Mouse (Mus musculus) limb, embryonic 14.5 days (tissue): Measurements from ENCODE around the gene Tmem185b. TPM values are rescaled to one million over a fixed set of nuclear protein-coding genes. Genes with fewer than 3 reads are reported as not detected.

Experiments
- ATAC-seq: fragments of 200-750 bp; cut with Nextera tagmentation; 2 replicates; pipeline ENCODE4 v1.8.0; 2017; ENCODE audit warnings: low read depth, moderate number of reproducible peaks, moderate TSS enrichment; ENCODE audit not compliant: low FRiP score
- DNase-seq: peaks from one replicate; pipeline ENCODE4 v3.0.0-alpha.2; 2015; ENCODE audit warnings: low spot score
- H3K27ac ChIP-seq: fragments of 300-500 bp; sonication (generic); replicated peaks from 2 replicates; pipeline ENCODE4 v1.5.1; 2014; ENCODE audit warnings: low read depth, mild to moderate bottlenecking, low read length, moderate library complexity, mixed read lengths
- H3K27me3 ChIP-seq: fragments of 300-500 bp; sonication (generic); 2 replicates; pipeline ENCODE4 v1.6.1; 2014; ENCODE audit warnings: low read length, mixed read lengths; ENCODE audit not compliant: control insufficient read depth, insufficient read depth
- H3K36me3 ChIP-seq: fragments of 300-500 bp; sonication (generic); 2 replicates; pipeline ENCODE4 v1.6.1; 2014; ENCODE audit warnings: mild to moderate bottlenecking, low read length, moderate library complexity, mixed read lengths; ENCODE audit not compliant: control insufficient read depth, insufficient read depth
- H3K4me1 ChIP-seq: fragments of 300-500 bp; sonication (generic); 2 replicates; pipeline ENCODE4 v1.6.1; 2014; ENCODE audit warnings: antibody characterized with exemption, low read length, mixed read lengths; ENCODE audit not compliant: control insufficient read depth, insufficient read depth
- H3K4me2 ChIP-seq: fragments of 300-500 bp; sonication (generic); replicated peaks from 2 replicates; pipeline ENCODE4 v1.6.1; 2014; ENCODE audit warnings: low read depth, mild to moderate bottlenecking, low read length, moderate library complexity; ENCODE audit not compliant: severe bottlenecking
- H3K4me3 ChIP-seq: fragments of 300-500 bp; sonication (generic); replicated peaks from 2 replicates; pipeline ENCODE4 v1.5.1; 2014; ENCODE audit warnings: low read length
- H3K9ac ChIP-seq: fragments of 300-500 bp; sonication (generic); 2 replicates; pipeline ENCODE4 v1.6.1; 2014; ENCODE audit warnings: mild to moderate bottlenecking, low read depth, low read length, moderate library complexity; ENCODE audit not compliant: severe bottlenecking
- H3K9me3 ChIP-seq: fragments of 300-500 bp; sonication (generic); 2 replicates; pipeline ENCODE4 v1.6.1; 2016; ENCODE audit warnings: low read length; ENCODE audit not compliant: control insufficient read depth
- POLR2A ChIP-seq: fragments of 200-500 bp; IDR thresholded peaks from 2 replicates; pipeline ENCODE4 v1.8.0; 2012; ENCODE audit warnings: inconsistent platforms, mild to moderate bottlenecking, moderate library complexity, borderline replicate concordance; ENCODE audit not compliant: insufficient read depth, insufficient read length; ENCODE audit errors: extremely low read depth
- WGBS: fragments of 180-500 bp; shearing (Covaris S2); extraction: QIAGEN DNeasy Blood & Tissue Kit; methylation state at CpG from one replicate; pipeline ENCODE4 v1.1.7; 2014; 5-methylcytosine and 5-hydroxymethylcytosine counted together
- polyA plus RNA-seq, 2 experiments: library from polyadenylated mRNA; depleted of rRNA in 1 of 2; stranded (reverse) in 1 of 2; unstranded in 1 of 2; fragments of >200 nt; fragmentation: Nextera tagmentation in 1 of 2; extraction: Ambion mirVana in 1 of 2; gene quantifications; 2 replicates each; pipeline versions ENCODE4 v1.2.1 to v1.2.3; 2012 to 2014

Tmem185b gene
- polyA plus RNA-seq, 2 experiments, result 23.0 to 24.3 TPM

DNA sequence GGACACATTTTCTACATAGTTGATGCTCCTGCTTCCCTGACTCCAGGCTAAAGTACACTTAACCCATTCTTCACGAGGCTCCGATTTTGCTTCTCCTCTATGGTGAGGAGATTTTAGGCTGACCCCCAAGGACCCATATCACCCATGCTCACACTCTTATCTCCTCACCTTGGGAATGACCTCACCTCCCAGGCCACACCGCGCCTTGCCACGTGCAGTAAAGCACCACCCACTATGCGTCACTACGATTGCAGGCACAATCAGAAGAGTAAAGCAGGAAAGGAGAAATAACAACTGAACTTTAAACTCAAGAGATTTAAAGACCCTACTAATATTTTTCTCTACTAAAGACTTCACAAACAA lies 23.3 kb downstream of the Tmem185b start:
- 90% methylated on average over 7 of the region's 7 CpGs for WGBS
- no peaks in the 10 kb centered on the region for H3K27me3 ChIP-seq
- no peak for TF ChIP-seq POLR2A

DNA sequence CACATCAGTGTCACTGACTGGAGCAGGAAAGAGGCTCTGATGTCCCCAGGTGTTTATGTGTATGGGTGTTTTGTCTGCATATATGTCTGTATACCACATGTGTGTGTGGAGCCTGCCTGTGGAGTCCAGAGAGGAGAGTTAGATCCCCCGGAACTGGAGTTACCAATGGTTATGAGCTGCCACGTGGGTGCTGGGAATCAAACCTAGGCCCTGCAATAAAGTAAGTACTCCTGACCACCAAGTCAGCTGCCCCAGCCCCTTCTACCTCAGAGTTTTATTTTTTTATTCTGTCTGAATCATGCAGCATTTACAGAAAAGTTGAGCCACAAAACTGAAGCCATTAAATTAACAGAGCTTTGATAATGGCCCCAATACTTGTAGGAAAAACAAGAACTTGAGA lies 24.1 kb downstream of the Tmem185b start:
- Histone ChIP-seq H3K4me2 (no peak overlapping the region), H3K27me3 (no peaks in the 10 kb centered on the region), H3K9me3 (no peaks in the 10 kb centered on the region), H3K27ac (no peak overlapping the region), H3K9ac (no peak overlapping the region), H3K36me3 (no peaks in the 10 kb centered on the region), H3K4me3 (no peak overlapping the region), H3K4me1 (no peaks in the 10 kb centered on the region)
- DNase-seq (no peak), ATAC-seq (no peak)
- TF ChIP-seq POLR2A, result no peak
- 82% methylated on average over 2 of the region's 2 CpGs for WGBS

More for the DNA sequence above, 23.3 kb downstream of the Tmem185b start:
- ATAC-seq (no peak), DNase-seq (no peak)
- Histone ChIP-seq H3K4me3 (no peak overlapping the region), H3K9ac (no peak overlapping the region), H3K27ac (no peak overlapping the region), H3K4me1 (no peaks in the 10 kb centered on the region), H3K36me3 (no peaks in the 10 kb centered on the region), H3K9me3 (no peaks in the 10 kb centered on the region), H3K4me2 (no peak overlapping the region)

- WGBS, result 95% methylated on average over 1 of the region's 1 CpGs
- H3K4me3 ChIP-seq, result no peak overlapping the region
- H3K9me3 ChIP-seq, result no peaks in the 10 kb centered on the region
- DNase-seq (no peak), ATAC-seq (no peak)
- H3K4me2 ChIP-seq, result no peak overlapping the region
- H3K9ac ChIP-seq, result no peak overlapping the region
- TF ChIP-seq POLR2A, result no peak
- H3K4me1 ChIP-seq, result no peaks in the 10 kb centered on the region
- H3K36me3 ChIP-seq, result 0 out of 2 replicates have a peak, but pooled peaks cover 5% of the 10 kb centered on the region
- no peak overlapping the region for H3K27ac ChIP-seq
- no peaks in the 10 kb centered on the region for H3K27me3 ChIP-seq
Measured at GRCm38 (mm10) chr1:119551651-119552050, 25.7 kb downstream of the Tmem185b start.

- no peaks in the 10 kb centered on the region for H3K9me3 ChIP-seq
- no peak overlapping the region for H3K9ac ChIP-seq
- no peak overlapping the region for H3K4me3 ChIP-seq
Measured at GRCm38 (mm10) chr1:119555651-119556050, 29.7 kb downstream of the Tmem185b start.

GRCm38 (mm10) chr1:119557641-119558395 lies 31.9 kb downstream of the Tmem185b start:
- WGBS, result 91% methylated on average over 4 of the region's 4 CpGs
- Histone ChIP-seq H3K36me3 (0 out of 2 replicates have a peak, but pooled peaks cover 5% of the 10 kb centered on the region), H3K4me3 (no peak overlapping the region), H3K4me2 (no peak overlapping the region), H3K4me1 (no peaks in the 10 kb centered on the region), H3K27me3 (no peaks in the 10 kb centered on the region), H3K27ac (no peak overlapping the region), H3K9ac (no peak overlapping the region), H3K9me3 (peaks cover 3% of the 10 kb centered on the region; the same call in 1 of the 2 replicates)
- DNase-seq, result no peak
- no peak for TF ChIP-seq POLR2A
- no peak for ATAC-seq

More at GRCm38 (mm10) chr1:119555651-119556050, 29.7 kb downstream of the Tmem185b start:
- Histone ChIP-seq H3K36me3 (0 out of 2 replicates have a peak, but pooled peaks cover 5% of the 10 kb centered on the region), H3K27ac (no peak overlapping the region), H3K27me3 (no peaks in the 10 kb centered on the region), H3K4me2 (no peak overlapping the region), H3K4me1 (no peaks in the 10 kb centered on the region)
- no peak for TF ChIP-seq POLR2A
- no peak for ATAC-seq
- DNase-seq, result no peak
- WGBS, result 80% methylated on average over 5 of the region's 5 CpGs
